Mouse (Mus musculus) heart, adult 2 months (tissue): Measurements from ENCODE around the gene Zg16.

ENCODE experiments used
- CTCF ChIP-seq: fragments of 200-600 bp; IDR thresholded peaks from 2 replicates; pipeline ENCODE4 v1.8.1; 2022; ENCODE audit warnings: antibody characterized with exemption, mild to moderate bottlenecking, moderate library complexity
- EP300 ChIP-seq: fragments of 200-500 bp; IDR thresholded peaks from 2 replicates; pipeline ENCODE4 v1.6.1; 2011; ENCODE audit warnings: low read depth, low read length, control low read depth; ENCODE audit not compliant: insufficient read depth
- POLR2A ChIP-seq: fragments of 200-500 bp; IDR thresholded peaks from 2 replicates; pipeline ENCODE4 v1.6.1; 2011; ENCODE audit warnings: mild to moderate bottlenecking, low read depth, low read length, control low read depth; ENCODE audit not compliant: insufficient read depth

GRCm38 (mm10) chr7:127026984-127027726, 60.0 kb downstream of the Zg16 start, which contains the start of gene Maz:
- TF ChIP-seq CTCF (no peak), POLR2A (peak; percentile 97), EP300 (peak; percentile 78)
